Mouse (Mus musculus): ENCODE data around the gene AI464131. TPM values are rescaled to one million over a fixed set of nuclear protein-coding genes. Genes with fewer than 3 reads are reported as not detected.

Gene AI464131
- polyA plus RNA-seq, 1 experiment from 2014 or later = 6.9 TPM

DNA sequence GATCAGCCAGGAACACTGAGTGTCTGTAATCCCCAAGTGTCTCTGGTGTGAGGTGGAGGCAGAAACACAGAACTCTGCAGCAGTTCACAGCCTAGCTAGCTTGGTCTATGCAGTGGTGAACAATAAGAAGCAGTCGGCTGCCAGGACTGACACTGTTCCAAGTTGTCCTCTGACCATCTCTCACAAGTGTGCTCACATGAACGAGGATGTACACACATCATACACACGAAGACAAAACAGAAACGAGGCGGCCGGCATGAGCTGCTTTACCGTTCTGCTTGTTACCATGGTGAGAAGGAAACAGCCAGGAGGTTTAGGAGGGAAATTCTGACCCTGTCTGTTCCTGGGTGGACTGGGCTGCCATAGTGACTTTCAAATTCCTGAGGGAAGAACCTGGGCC, 23.7 kb upstream of the AI464131 start:
- Histone ChIP-seq H3K4me2 (ENCODE audit: low read length) (no peak overlapping the region), H3K27me3 (replicated peaks; ENCODE audit: control insufficient read depth, insufficient read depth, low read length) (no peaks in the 10 kb centered on the region; the same call in 1 of the 2 replicates), H3K9ac (ENCODE audit: low read length) (no peak overlapping the region), H3K4me3 (ENCODE audit: low read depth, low read length) (no peak overlapping the region), H3K9me3 (ENCODE audit: control insufficient read depth, low read length) (no peaks in the 10 kb centered on the region), H3K27ac (ENCODE audit: low read depth) (no peak overlapping the region), H3K4me1 (replicated peaks; ENCODE audit: control insufficient read depth, insufficient read depth, low read length) (no peaks in the 10 kb centered on the region), H3K36me3 (ENCODE audit: control insufficient read depth, insufficient read depth, low read length) (no peaks in the 10 kb centered on the region)
- 68% methylated on average over 7 of the region's 7 CpGs for WGBS
- DNase-seq (ENCODE audit: low spot score) = no peak
- no peak for ATAC-seq (replicated peaks; ENCODE audit: low FRiP score, low TSS enrichment, low read depth)

GRCm38 (mm10) chr4:41524829-41525228, 22.0 kb upstream of the AI464131 start:
- Histone ChIP-seq H3K9ac (ENCODE audit: low read length) (no peak overlapping the region), H3K27ac (ENCODE audit: low read depth) (no peak overlapping the region), H3K27me3 (replicated peaks; ENCODE audit: control insufficient read depth, insufficient read depth, low read length) (peaks cover 4% of the 10 kb centered on the region; the same call in 1 of the 2 replicates), H3K4me3 (ENCODE audit: low read depth, low read length) (no peak overlapping the region), H3K9me3 (ENCODE audit: control insufficient read depth, low read length) (no peaks in the 10 kb centered on the region), H3K36me3 (ENCODE audit: control insufficient read depth, insufficient read depth, low read length) (no peaks in the 10 kb centered on the region), H3K4me1 (replicated peaks; ENCODE audit: control insufficient read depth, insufficient read depth, low read length) (no peaks in the 10 kb centered on the region), H3K4me2 (ENCODE audit: low read length) (no peak overlapping the region)
- ATAC-seq (replicated peaks; ENCODE audit: low FRiP score, low TSS enrichment, low read depth) (no peak), DNase-seq (ENCODE audit: low spot score) (no peak)
- WGBS = 69% methylated on average over 9 of the region's 9 CpGs

DNA sequence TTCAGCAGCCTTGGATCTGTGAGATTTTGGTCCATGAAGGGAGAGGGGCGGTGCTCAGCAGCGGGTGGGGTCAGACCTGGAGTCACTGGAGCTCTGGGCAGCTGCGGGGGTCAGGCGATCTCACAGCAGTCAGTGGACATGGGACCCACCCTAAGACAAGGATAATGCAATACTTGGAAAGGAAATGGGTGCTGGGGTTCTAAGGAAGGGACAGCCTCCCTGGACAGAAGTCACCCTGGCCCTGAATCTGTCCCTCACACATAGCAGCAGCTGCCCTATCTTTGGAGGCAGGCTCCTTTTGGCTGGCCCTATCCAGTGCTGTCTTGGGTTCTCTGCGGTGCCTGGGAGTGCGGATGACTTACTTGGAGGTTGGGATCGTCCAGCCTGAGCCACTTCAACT, 21.0 kb upstream of the AI464131 start:
- no peak overlapping the region for H3K27ac ChIP-seq (ENCODE audit: low read depth)
- no peak for ATAC-seq (replicated peaks; ENCODE audit: low FRiP score, low TSS enrichment, low read depth)
- H3K9me3 ChIP-seq (ENCODE audit: control insufficient read depth, low read length) = no peaks in the 10 kb centered on the region
- H3K4me1 ChIP-seq (replicated peaks; ENCODE audit: control insufficient read depth, insufficient read depth, low read length) = no peaks in the 10 kb centered on the region
- 79% methylated on average over 7 of the region's 7 CpGs for WGBS
- H3K27me3 ChIP-seq (replicated peaks; ENCODE audit: control insufficient read depth, insufficient read depth, low read length) = peaks cover 4% of the 10 kb centered on the region; the same call in 1 of the 2 replicates
- no peak overlapping the region for H3K4me2 ChIP-seq (ENCODE audit: low read length)
- H3K4me3 ChIP-seq (ENCODE audit: low read depth, low read length) = no peak overlapping the region
- DNase-seq (ENCODE audit: low spot score) = no peak
- H3K36me3 ChIP-seq (ENCODE audit: control insufficient read depth, insufficient read depth, low read length) = no peaks in the 10 kb centered on the region
- H3K9ac ChIP-seq (ENCODE audit: low read length) = no peak overlapping the region

GRCm38 (mm10) chr4:41522788-41523187, 19.9 kb upstream of the AI464131 start:
- H3K4me2 ChIP-seq (ENCODE audit: low read length) = no peak overlapping the region
- ATAC-seq (replicated peaks; ENCODE audit: low FRiP score, low TSS enrichment, low read depth) (no peak), DNase-seq (ENCODE audit: low spot score) (no peak)
- H3K9me3 ChIP-seq (ENCODE audit: control insufficient read depth, low read length) = no peaks in the 10 kb centered on the region
- no peaks in the 10 kb centered on the region for H3K4me1 ChIP-seq (replicated peaks; ENCODE audit: control insufficient read depth, insufficient read depth, low read length)
- no peaks in the 10 kb centered on the region for H3K36me3 ChIP-seq (ENCODE audit: control insufficient read depth, insufficient read depth, low read length)
- H3K4me3 ChIP-seq (ENCODE audit: low read depth, low read length) = no peak overlapping the region
- peaks cover 4% of the 10 kb centered on the region; the same call in 1 of the 2 replicates for H3K27me3 ChIP-seq (replicated peaks; ENCODE audit: control insufficient read depth, insufficient read depth, low read length)
- no peak overlapping the region for H3K27ac ChIP-seq (ENCODE audit: low read depth)
- 46% methylated on average over 5 of the region's 5 CpGs for WGBS
- H3K9ac ChIP-seq (ENCODE audit: low read length) = no peak overlapping the region

- H3K4me1 ChIP-seq (replicated peaks; ENCODE audit: control insufficient read depth, insufficient read depth, low read length) = no peaks in the 10 kb centered on the region
- no peak overlapping the region for H3K9ac ChIP-seq (ENCODE audit: low read length)
- H3K9me3 ChIP-seq (ENCODE audit: control insufficient read depth, low read length) = no peaks in the 10 kb centered on the region
- 72% methylated on average over 6 of the region's 6 CpGs for WGBS
- no peak for ATAC-seq (replicated peaks; ENCODE audit: low FRiP score, low TSS enrichment, low read depth)
- no peak for DNase-seq (ENCODE audit: low spot score)
- no peak overlapping the region for H3K27ac ChIP-seq (ENCODE audit: low read depth)
- H3K4me3 ChIP-seq (ENCODE audit: low read depth, low read length) = no peak overlapping the region
- 0 out of 2 replicates have a peak, but pooled peaks cover 4% of the 10 kb centered on the region for H3K27me3 ChIP-seq (replicated peaks; ENCODE audit: control insufficient read depth, insufficient read depth, low read length)
- H3K36me3 ChIP-seq (ENCODE audit: control insufficient read depth, insufficient read depth, low read length) = no peaks in the 10 kb centered on the region
- H3K4me2 ChIP-seq (ENCODE audit: low read length) = no peak overlapping the region
Measured at GRCm38 (mm10) chr4:41522136-41522535, 19.3 kb upstream of the AI464131 start.

- no peak overlapping the region for H3K4me3 ChIP-seq (ENCODE audit: low read depth, low read length)
- no peaks in the 10 kb centered on the region for H3K4me1 ChIP-seq (replicated peaks; ENCODE audit: control insufficient read depth, insufficient read depth, low read length)
- DNase-seq (ENCODE audit: low spot score) (no peak), ATAC-seq (replicated peaks; ENCODE audit: low FRiP score, low TSS enrichment, low read depth) (no peak)
- H3K27ac ChIP-seq (ENCODE audit: low read depth) = no peak overlapping the region
- WGBS = 33% methylated on average over 14 of the region's 14 CpGs
- H3K36me3 ChIP-seq (ENCODE audit: control insufficient read depth, insufficient read depth, low read length) = no peaks in the 10 kb centered on the region
- H3K9ac ChIP-seq (ENCODE audit: low read length) = no peak overlapping the region
- H3K27me3 ChIP-seq (replicated peaks; ENCODE audit: control insufficient read depth, insufficient read depth, low read length) = 0 out of 2 replicates have a peak, but pooled peaks cover 4% of the 10 kb centered on the region
- no peak overlapping the region for H3K4me2 ChIP-seq (ENCODE audit: low read length)
- no peaks in the 10 kb centered on the region for H3K9me3 ChIP-seq (ENCODE audit: control insufficient read depth, low read length)
Measured at GRCm38 (mm10) chr4:41520641-41521040, 17.8 kb upstream of the AI464131 start.

DNA sequence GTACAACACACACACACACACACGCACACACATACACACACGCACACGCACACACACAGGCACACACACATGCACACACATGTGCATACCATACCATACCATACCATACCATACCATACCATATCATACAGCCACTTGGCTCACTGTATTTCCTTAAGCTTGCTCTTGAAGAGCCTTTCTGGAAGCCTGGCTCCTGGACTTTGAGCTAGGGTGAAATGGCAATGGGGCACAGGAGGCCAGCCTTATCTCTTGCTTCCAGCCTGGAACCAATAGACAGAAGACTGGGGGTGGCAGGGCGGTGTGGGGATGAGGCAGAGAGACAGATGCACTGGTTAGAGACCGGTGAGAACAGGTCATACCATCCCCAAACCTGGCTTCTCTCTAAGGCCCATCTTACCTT, 16.3 kb upstream of the AI464131 start:
- H3K27ac ChIP-seq (ENCODE audit: low read depth) = no peak overlapping the region
- no peaks in the 10 kb centered on the region for H3K9me3 ChIP-seq (ENCODE audit: control insufficient read depth, low read length)
- H3K4me2 ChIP-seq (ENCODE audit: low read length) = no peak overlapping the region
- DNase-seq (ENCODE audit: low spot score) (no peak), ATAC-seq (replicated peaks; ENCODE audit: low FRiP score, low TSS enrichment, low read depth) (no peak)
- no peaks in the 10 kb centered on the region for H3K36me3 ChIP-seq (ENCODE audit: control insufficient read depth, insufficient read depth, low read length)
- WGBS = 87% methylated on average over 5 of the region's 5 CpGs
- H3K9ac ChIP-seq (ENCODE audit: low read length) = no peak overlapping the region
- 0 out of 2 replicates have a peak, but pooled peaks cover 4% of the 10 kb centered on the region for H3K27me3 ChIP-seq (replicated peaks; ENCODE audit: control insufficient read depth, insufficient read depth, low read length)
- no peak overlapping the region for H3K4me3 ChIP-seq (ENCODE audit: low read depth, low read length)
- no peaks in the 10 kb centered on the region for H3K4me1 ChIP-seq (replicated peaks; ENCODE audit: control insufficient read depth, insufficient read depth, low read length)

GRCm38 (mm10) chr4:41518349-41518748, 15.5 kb upstream of the AI464131 start:
- Histone ChIP-seq H3K4me1 (replicated peaks; ENCODE audit: control insufficient read depth, insufficient read depth, low read length) (no peaks in the 10 kb centered on the region), H3K36me3 (ENCODE audit: control insufficient read depth, insufficient read depth, low read length) (no peaks in the 10 kb centered on the region), H3K9ac (ENCODE audit: low read length) (no peak overlapping the region), H3K4me2 (ENCODE audit: low read length) (no peak overlapping the region), H3K27ac (ENCODE audit: low read depth) (no peak overlapping the region), H3K9me3 (ENCODE audit: control insufficient read depth, low read length) (no peaks in the 10 kb centered on the region), H3K27me3 (replicated peaks; ENCODE audit: control insufficient read depth, insufficient read depth, low read length) (0 out of 2 replicates have a peak, but pooled peaks cover 4% of the 10 kb centered on the region), H3K4me3 (ENCODE audit: low read depth, low read length) (no peak overlapping the region)
- 71% methylated on average over 7 of the region's 7 CpGs for WGBS
- DNase-seq (ENCODE audit: low spot score) (no peak), ATAC-seq (replicated peaks; ENCODE audit: low FRiP score, low TSS enrichment, low read depth) (no peak)

- Histone ChIP-seq H3K4me1 (replicated peaks; ENCODE audit: control insufficient read depth, insufficient read depth, low read length) (no peaks in the 10 kb centered on the region), H3K4me2 (ENCODE audit: low read length) (no peak within 1 kb of the TSS), H3K36me3 (ENCODE audit: control insufficient read depth, insufficient read depth, low read length) (no peaks in the 10 kb centered on the region), H3K27me3 (replicated peaks; ENCODE audit: control insufficient read depth, insufficient read depth, low read length) (0 out of 2 replicates have a peak, but pooled peaks cover 4% of the 10 kb centered on the region), H3K9ac (ENCODE audit: low read length) (no peak within 1 kb of the TSS), H3K27ac (ENCODE audit: low read depth) (no peak within 1 kb of the TSS), H3K9me3 (ENCODE audit: control insufficient read depth, low read length) (no peaks in the 10 kb centered on the region), H3K4me3 (ENCODE audit: low read depth, low read length) (no peak within 1 kb of the TSS)
- ATAC-seq (replicated peaks; ENCODE audit: low FRiP score, low TSS enrichment, low read depth) = no peak
- no peak for DNase-seq (ENCODE audit: low spot score)
- 88% methylated on average over 2 of the region's 2 CpGs for WGBS
Measured at GRCm38 (mm10) chr4:41517233-41517632, 14.4 kb upstream of the AI464131 start, which contains the start of gene 1110017D15Rik. Gene 1110017D15Rik, minus strand, starts transcription at chr4:41517333.
